Mouse (Mus musculus) left cerebral cortex, adult 18-20 months (tissue): Measurements from ENCODE around the gene Katnb1. TPM values are rescaled to one million over a fixed set of nuclear protein-coding genes. Genes with fewer than 3 reads are reported as not detected.

ENCODE experiments used
- DNase-seq, 2 experiments: peaks; one replicate each; pipeline ENCODE4 v3.0.0; 2021 to 2022; ENCODE audit warnings: low spot score in 2 of 2, mixed read lengths in 1 of 2
- total RNA-seq, 2 experiments: library from RNA; stranded (reverse); gene quantifications; 2 replicates each; pipeline ENCODE4 v1.2.3; 2021

Katnb1 gene
- total RNA-seq, 2 experiments from 2014 or later, result 42.1 to 50.6 TPM

- no peak for DNase-seq
Measured at GRCm38 (mm10) chr8:95081650-95082049, 664 bp downstream of the Katnb1 start.

- DNase-seq, result no peak
Measured at GRCm38 (mm10) chr8:95084261-95084660, 3.3 kb downstream of the Katnb1 start.

GRCm38 (mm10) chr8:95084744-95085431 is 3.9 kb downstream of the Katnb1 start:
- no peak for DNase-seq

- DNase-seq, result no peak
Measured at GRCm38 (mm10) chr8:95085432-95086141, 4.6 kb downstream of the Katnb1 start.

GRCm38 (mm10) chr8:95093574-95093973 is 12.6 kb downstream of the Katnb1 start:
- DNase-seq, result no peak

GRCm38 (mm10) chr8:95099009-95099408 is 18.0 kb downstream of the Katnb1 start:
- DNase-seq, result peak; percentile 73 to 79

- DNase-seq, result no peak
Measured at GRCm38 (mm10) chr8:95101972-95102371, 21.0 kb downstream of the Katnb1 start.

GRCm38 (mm10) chr8:95107306-95107705 is 26.3 kb downstream of the Katnb1 start:
- DNase-seq, result no peak

- DNase-seq, result no peak
Measured at GRCm38 (mm10) chr8:95112594-95112993, 31.6 kb downstream of the Katnb1 start.

- no peak for DNase-seq
Measured at GRCm38 (mm10) chr8:95113108-95113507, 32.1 kb downstream of the Katnb1 start.

- DNase-seq, result peak in 1 of 2 experiments; percentile 29
Measured at GRCm38 (mm10) chr8:95113750-95114149, 32.8 kb downstream of the Katnb1 start.

- no peak for DNase-seq
Measured at GRCm38 (mm10) chr8:95123455-95123854, 42.5 kb downstream of the Katnb1 start.

- DNase-seq, result no peak
Measured at GRCm38 (mm10) chr8:95126497-95126896, 45.5 kb downstream of the Katnb1 start.

GRCm38 (mm10) chr8:95127658-95128057 is 46.7 kb downstream of the Katnb1 start:
- no peak for DNase-seq

GRCm38 (mm10) chr8:95128750-95129260 is 47.8 kb downstream of the Katnb1 start:
- DNase-seq, result no peak

GRCm38 (mm10) chr8:95130966-95131537 is 50.1 kb downstream of the Katnb1 start:
- DNase-seq, result no peak

- no peak for DNase-seq
Measured at GRCm38 (mm10) chr8:95131983-95132382, 51.0 kb downstream of the Katnb1 start.

- no peak for DNase-seq
Measured at GRCm38 (mm10) chr8:95134186-95134585, 53.2 kb downstream of the Katnb1 start.

GRCm38 (mm10) chr8:95135242-95135641 is 54.3 kb downstream of the Katnb1 start:
- DNase-seq, result no peak

- DNase-seq, result no peak
Measured at GRCm38 (mm10) chr8:95136218-95136617, 55.2 kb downstream of the Katnb1 start.

GRCm38 (mm10) chr8:95137201-95137600 is 56.2 kb downstream of the Katnb1 start:
- no peak for DNase-seq

GRCm38 (mm10) chr8:95137641-95138098 is 56.7 kb downstream of the Katnb1 start:
- no peak for DNase-seq
